In the genomic region with DNA sequence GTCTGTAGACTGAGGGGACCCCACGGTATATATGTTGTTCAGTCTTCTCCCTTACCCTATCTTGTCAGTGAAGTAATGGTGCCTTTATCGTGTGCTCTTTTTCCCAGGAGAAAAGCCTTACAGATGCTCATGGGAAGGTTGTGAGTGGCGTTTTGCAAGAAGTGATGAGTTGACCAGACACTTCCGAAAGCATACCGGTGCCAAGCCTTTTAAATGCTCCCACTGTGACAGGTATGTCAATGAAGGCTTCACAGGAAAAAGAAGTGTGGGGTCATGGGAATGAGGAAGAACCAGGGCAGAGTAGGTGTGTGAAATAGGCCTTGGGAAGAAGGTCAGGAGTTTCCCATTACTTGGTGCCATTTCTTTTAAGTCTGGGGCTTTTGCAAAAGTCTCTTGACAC, we compare ENCODE assay signal across 12 mouse cellular contexts. TPM values are rescaled to one million over a fixed set of nuclear protein-coding genes. Genes with fewer than 3 reads are reported as not detected.
DNase-seq lines count a peak whose midpoint lies in the region; ATAC-seq and TF ChIP-seq lines count a peak whose summit lies in the region.
"Had no signal": no experiment of that assay in that cellular context is flagged by ENCODE, and none has a peak within 500 bp of the region (broad histone marks: within the 10 kb centered on the region; RNA-seq: fewer than 3 reads in every experiment).

No protein-coding gene starts in this region.

- no peak for TF ChIP-seq CTCF in gastrocnemius, adult 2 months (IDR thresholded peaks at IDR 0.05)
- no peak for TF ChIP-seq CTCF in intestine, postnatal 0 days (IDR thresholded peaks at IDR 0.05; ENCODE audit: low read depth)
- TF ChIP-seq CTCF in cortical plate, adult 2 months (IDR thresholded peaks at IDR 0.05; ENCODE audit: extremely low read depth, insufficient read depth, low read length) = no peak

- no peak for DNase-seq in gastrocnemius, adult 2 months
- DNase-seq in gastrocnemius, postnatal 25 days = no peak
- no peak for DNase-seq in Muller cell, postnatal 12 days (ENCODE audit: inconsistent ontology term)
- DNase-seq in frontal cortex, postnatal 36 days (ENCODE audit: low spot score in 2 of 2) = no peak
- DNase-seq: cerebellum, adult 11-12 months had no signal

- TF ChIP-seq POLR2A in cortical plate, adult 2 months (IDR thresholded peaks at IDR 0.05; ENCODE audit: extremely low read depth, insufficient read depth, low read length) = no peak

- H3K27me3 ChIP-seq in intestine, postnatal 0 days (replicated peaks; ENCODE audit: control insufficient read depth, insufficient read depth, low read length) = no peaks in the 10 kb centered on the region
- no peaks in the 10 kb centered on the region for H3K27me3 ChIP-seq in intestine, embryonic 15.5 days (replicated peaks)
- H3K27me3 ChIP-seq in midbrain, embryonic 16.5 days (ENCODE audit: control insufficient read depth, insufficient read depth, low read depth, low read length) = no peaks in the 10 kb centered on the region
- H3K27me3 ChIP-seq: liver, embryonic 15.5 days had no signal

- no peak for ATAC-seq in intestine, postnatal 0 days
- ATAC-seq in intestine, embryonic 15.5 days = no peak
- no peak for ATAC-seq in midbrain, embryonic 16.5 days
- ATAC-seq: inflammation-experienced regulatory T-cells, adult 6 months had no signal

- 0 out of 2 replicates have a peak, but pooled peaks cover 3% of the 10 kb centered on the region for H3K4me1 ChIP-seq in intestine, postnatal 0 days (replicated peaks; ENCODE audit: control insufficient read depth, insufficient read depth, low read length)
- H3K4me1 ChIP-seq in intestine, embryonic 15.5 days (replicated peaks) = peaks cover 24% of the 10 kb centered on the region
- peaks cover 7% of the 10 kb centered on the region; the same call in 1 of the 2 replicates for H3K4me1 ChIP-seq in cortical plate, adult 2 months (ENCODE audit: control insufficient read depth, insufficient read depth, low read length)
- peaks cover 40% of the 10 kb centered on the region for H3K4me1 ChIP-seq in midbrain, embryonic 16.5 days (ENCODE audit: control insufficient read depth, insufficient read depth, low read length)

- 0 out of 2 replicates have a peak overlapping the region, but pooled peaks have one; percentile 9 for H3K4me2 ChIP-seq in intestine, postnatal 0 days (replicated peaks; ENCODE audit: low read depth)
- H3K4me2 ChIP-seq in intestine, embryonic 15.5 days (replicated peaks) = no peak overlapping the region
- H3K4me2 ChIP-seq in midbrain, embryonic 16.5 days (ENCODE audit: low read length) = peak overlapping the region; percentile 62
- H3K4me2 ChIP-seq: liver, embryonic 15.5 days had no signal

- H3K36me3 ChIP-seq in intestine, postnatal 0 days (ENCODE audit: control insufficient read depth, insufficient read depth) = peaks cover 43% of the 10 kb centered on the region
- H3K36me3 ChIP-seq in intestine, embryonic 15.5 days = peaks cover 16% of the 10 kb centered on the region
- H3K36me3 ChIP-seq in midbrain, embryonic 16.5 days (ENCODE audit: control insufficient read depth, insufficient read depth, low read length) = peaks cover 25% of the 10 kb centered on the region

- WGBS in intestine, postnatal 0 days = 93% methylated on average over 5 of the region's 5 CpGs
- 96% methylated on average over 5 of the region's 5 CpGs for WGBS in intestine, embryonic 15.5 days
- 92% methylated on average over 5 of the region's 5 CpGs for WGBS in midbrain, embryonic 16.5 days

- no peak overlapping the region for H3K9ac ChIP-seq in intestine, postnatal 0 days (ENCODE audit: low read depth, low read length)
- no peak overlapping the region for H3K9ac ChIP-seq in intestine, embryonic 15.5 days
- no peak overlapping the region for H3K9ac ChIP-seq in midbrain, embryonic 16.5 days (ENCODE audit: low read depth, low read length)
- H3K9ac ChIP-seq: liver, embryonic 15.5 days had no signal

- H3K4me3 ChIP-seq in gastrocnemius, adult 2 months = peak overlapping the region; percentile 74
- no peak overlapping the region for H3K4me3 ChIP-seq in intestine, postnatal 0 days (ENCODE audit: low read depth, low read length)
- no peak overlapping the region for H3K4me3 ChIP-seq in intestine, embryonic 15.5 days (replicated peaks)
- H3K4me3 ChIP-seq in cortical plate, adult 2 months (ENCODE audit: insufficient read depth, low read length) = peak overlapping the region; percentile 100; the same call in 1 of the 2 replicates
- peak overlapping the region; percentile 19; the same call in 1 of the 2 replicates for H3K4me3 ChIP-seq in midbrain, embryonic 16.5 days (ENCODE audit: low read depth, low read length)
- H3K4me3 ChIP-seq: liver, embryonic 15.5 days had no signal

- no peaks in the 10 kb centered on the region for H3K9me3 ChIP-seq in intestine, postnatal 0 days (ENCODE audit: control insufficient read depth)
- no peaks in the 10 kb centered on the region for H3K9me3 ChIP-seq in intestine, embryonic 15.5 days
- H3K9me3 ChIP-seq in midbrain, embryonic 16.5 days (replicated peaks; ENCODE audit: control insufficient read depth, low read length, poor library complexity, severe bottlenecking) = no peaks in the 10 kb centered on the region
- H3K9me3 ChIP-seq: liver, embryonic 15.5 days had no signal

- peak overlapping the region; percentile 97 for H3K27ac ChIP-seq in gastrocnemius, adult 2 months
- 0 out of 2 replicates have a peak overlapping the region, but pooled peaks have one; percentile 15 for H3K27ac ChIP-seq in intestine, postnatal 0 days (ENCODE audit: low read depth, low read length)
- H3K27ac ChIP-seq in intestine, embryonic 15.5 days = no peak overlapping the region
- H3K27ac ChIP-seq in cortical plate, adult 2 months (ENCODE audit: insufficient read depth, low read length) = 0 out of 2 replicates have a peak overlapping the region, but pooled peaks have one; percentile 2
- H3K27ac ChIP-seq in midbrain, embryonic 16.5 days (ENCODE audit: low read length) = no peak overlapping the region
- H3K27ac ChIP-seq: kidney, postnatal 0 days; liver, embryonic 15.5 days had no signal

- intact Hi-C loops in gastrocnemius, adult 2 months (cut with DNase I) = loop anchor here (5.0 to 10.0 kb wide), 4 partner anchors 432 to 1199 kb away; no protein-coding TSS in a partner anchor

RNA-seq across cellular contexts. Expression of a gene that starts 5.2 kb away (rescaled TPM):
- total RNA-seq in gastrocnemius, adult 2 months (2021) = 10 to 100 TPM; 23.9 to 34.5 TPM
- 10 to 100 TPM; 22.0 to 23.9 TPM for total RNA-seq in gastrocnemius, postnatal 25 days (2021)
- polyA plus RNA-seq in intestine, postnatal 0 days (2015; fragmentation: Nextera tagmentation; extraction: Ambion mirVana) = 64.4 and 65.3 TPM in 2 replicates
- 72.3 and 79.5 TPM in 2 replicates for polyA plus RNA-seq in intestine, embryonic 15.5 days (2015; fragmentation: Nextera tagmentation; extraction: Ambion mirVana)
- 25.7 and 27.5 TPM in 2 replicates for polyA plus RNA-seq in cortical plate, adult 2 months (2012; rRNA removed)
- polyA plus RNA-seq in midbrain, embryonic 16.5 days (2015; fragmentation: Nextera tagmentation; extraction: Ambion mirVana) = 132 and 146 TPM in 2 replicates

Comparison
In these comparisons a context has a peak if more than half of its experiments do, and no peak if none do; other contexts are left out.
1. H3K27ac ChIP-seq: peak in gastrocnemius, adult 2 months (single experiment), intestine, postnatal 0 days (single experiment) and cortical plate, adult 2 months (single experiment); none in intestine, embryonic 15.5 days (single experiment) and midbrain, embryonic 16.5 days (single experiment).
2. H3K4me3 ChIP-seq: peak in gastrocnemius, adult 2 months (single experiment), cortical plate, adult 2 months (single experiment) and midbrain, embryonic 16.5 days (single experiment); none in intestine, postnatal 0 days (single experiment) and intestine, embryonic 15.5 days (single experiment).